Mouse (Mus musculus): ENCODE data around the gene Polr2e.

The Polr2e gene

DNA sequence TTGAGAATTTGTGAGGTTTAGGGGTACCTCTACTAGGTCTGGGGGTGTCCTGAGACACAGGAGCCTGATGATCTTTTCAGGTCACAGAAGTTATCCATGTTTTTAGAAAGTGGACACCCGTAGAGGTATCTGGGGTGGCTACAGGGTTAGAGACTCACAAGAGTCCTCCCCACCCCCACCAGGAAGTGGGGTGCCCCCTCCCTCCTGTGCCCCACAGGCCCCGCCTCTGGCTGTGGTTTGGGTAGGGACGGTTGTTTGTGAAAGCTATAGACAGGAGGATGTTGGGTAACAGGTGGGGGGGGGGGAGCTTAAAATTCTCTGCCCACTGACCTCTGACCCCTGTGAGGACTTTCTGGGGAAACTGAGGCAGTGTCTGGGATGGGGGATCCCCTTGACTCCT, 22.2 kb downstream of the Polr2e start:
- DNase-seq (ENCODE audit: low read depth, low spot score), result no peak

DNA sequence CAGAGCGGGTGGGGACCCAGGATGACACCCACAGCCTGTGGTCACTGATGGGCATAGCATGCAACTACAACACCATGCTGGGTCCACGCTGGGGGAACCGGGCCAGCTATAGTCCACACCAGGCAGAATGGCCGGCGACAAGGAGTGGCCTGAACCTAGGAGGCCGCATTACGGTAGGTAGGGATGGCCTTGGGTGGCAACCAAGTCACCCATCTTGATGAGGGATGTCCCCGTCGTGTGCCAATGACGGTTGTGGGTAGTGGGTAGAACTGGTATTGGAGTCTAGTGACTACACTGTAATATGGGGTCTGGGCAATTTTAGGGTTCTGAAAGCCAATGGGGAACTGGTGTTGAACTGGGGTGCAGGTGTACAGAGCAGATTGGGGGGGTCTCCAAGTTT, 22.7 kb downstream of the Polr2e start:
- no peak for DNase-seq (ENCODE audit: low read depth, low spot score)

DNA sequence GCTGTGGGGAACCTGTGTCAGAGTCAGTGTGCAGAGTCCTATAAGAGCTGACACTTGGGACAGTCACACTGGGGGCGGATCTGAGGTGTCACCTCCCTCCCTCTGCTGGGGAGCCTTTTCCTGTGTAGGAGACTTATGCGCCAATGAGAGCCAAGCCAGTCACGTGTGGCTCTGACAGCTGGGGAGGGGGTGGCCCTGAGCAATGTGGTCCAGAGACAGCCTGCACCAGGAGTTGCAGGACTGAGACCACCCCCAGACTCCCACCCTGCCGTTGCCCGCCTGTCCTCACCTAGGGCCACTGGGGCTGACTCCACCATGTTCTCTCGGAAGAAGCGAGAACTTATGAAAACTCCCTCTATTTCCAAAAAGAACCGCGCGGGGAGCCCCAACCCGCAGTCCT, 23.1 kb downstream of the Polr2e start, which contains the start of gene Arhgap45:
Gene Arhgap45, plus strand, starts transcription at position 143 of the 400 bp plus-strand sequence.
- DNase-seq (ENCODE audit: low read depth, low spot score), result no peak

DNA sequence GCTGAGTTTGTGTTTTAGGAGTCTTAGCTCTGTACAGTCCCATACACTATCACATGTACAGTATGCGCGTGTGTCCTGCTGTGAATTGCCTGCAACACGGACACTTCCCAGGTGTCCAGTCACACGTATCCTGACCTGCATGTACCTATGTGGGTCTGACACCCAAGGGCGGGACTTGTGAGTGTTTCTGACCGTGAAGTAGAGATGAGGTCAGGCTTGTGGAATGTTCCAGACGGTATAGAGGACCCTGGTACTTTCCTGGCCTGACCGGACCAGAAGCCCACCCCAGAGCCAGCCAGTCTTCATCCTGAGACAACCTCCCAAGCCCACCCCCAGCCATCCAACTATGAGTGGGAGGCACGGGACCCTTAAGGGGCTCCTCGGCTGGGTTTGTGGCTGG, 24.0 kb downstream of the Polr2e start:
- DNase-seq (ENCODE audit: low read depth, low spot score), result no peak

DNA sequence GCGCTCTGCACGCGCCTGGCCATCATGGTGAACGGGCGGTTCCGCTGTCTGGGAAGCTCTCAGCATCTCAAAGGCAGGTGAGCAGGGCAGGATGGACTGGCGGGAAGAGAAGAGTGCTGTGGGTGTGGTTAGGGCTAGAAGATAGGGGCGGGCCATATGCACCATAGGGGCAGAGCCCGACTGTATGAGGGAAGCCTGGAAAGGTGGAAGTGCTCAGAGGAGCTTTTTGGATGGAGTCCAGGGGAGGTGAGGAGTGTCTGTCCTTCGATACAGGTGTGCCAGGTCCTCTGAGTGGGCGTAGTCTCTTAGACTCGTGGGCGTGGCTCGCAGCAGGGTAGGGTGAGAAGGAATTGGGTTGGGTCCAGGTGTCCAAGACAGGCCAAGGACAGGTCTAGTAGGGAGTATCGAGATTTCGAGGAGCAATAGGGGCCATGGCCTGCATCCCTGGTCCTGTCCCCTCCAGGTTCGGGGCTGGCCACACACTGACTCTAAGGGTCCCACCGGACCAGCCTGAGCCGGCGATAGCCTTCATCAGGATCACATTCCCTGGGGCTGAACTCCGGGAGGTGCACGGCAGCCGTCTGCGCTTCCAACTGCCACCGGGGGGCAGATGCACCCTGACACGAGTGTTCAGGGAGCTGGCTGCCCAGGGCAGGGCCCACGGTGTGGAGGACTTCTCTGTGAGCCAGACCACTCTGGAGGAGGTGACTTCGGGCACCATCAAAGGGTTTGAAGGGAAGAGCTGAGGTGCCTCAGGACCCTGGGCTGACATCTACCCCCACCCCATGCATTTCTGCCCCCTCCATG, 24.9 kb downstream of the Polr2e start:
- DNase-seq (ENCODE audit: low read depth, low spot score), result no peak

DNA sequence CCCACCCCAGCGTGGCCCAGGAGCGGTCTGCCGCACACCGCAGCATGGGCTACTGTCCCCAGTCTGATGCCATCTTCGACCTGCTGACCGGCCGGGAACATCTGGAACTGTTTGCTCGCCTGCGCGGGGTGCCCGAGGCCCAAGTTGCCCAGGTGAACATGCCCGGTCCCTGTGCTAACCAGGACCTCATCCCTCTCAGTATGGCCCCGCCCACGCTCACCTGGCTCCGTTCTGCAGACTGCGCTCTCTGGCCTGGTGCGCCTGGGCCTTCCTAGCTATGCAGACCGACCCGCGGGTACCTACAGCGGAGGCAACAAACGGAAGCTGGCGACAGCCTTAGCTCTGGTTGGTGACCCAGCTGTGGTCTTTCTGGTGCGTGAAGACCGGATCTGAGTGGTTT, 26.0 kb downstream of the Polr2e start:
- no peak for DNase-seq (ENCODE audit: low read depth, low spot score)

DNA sequence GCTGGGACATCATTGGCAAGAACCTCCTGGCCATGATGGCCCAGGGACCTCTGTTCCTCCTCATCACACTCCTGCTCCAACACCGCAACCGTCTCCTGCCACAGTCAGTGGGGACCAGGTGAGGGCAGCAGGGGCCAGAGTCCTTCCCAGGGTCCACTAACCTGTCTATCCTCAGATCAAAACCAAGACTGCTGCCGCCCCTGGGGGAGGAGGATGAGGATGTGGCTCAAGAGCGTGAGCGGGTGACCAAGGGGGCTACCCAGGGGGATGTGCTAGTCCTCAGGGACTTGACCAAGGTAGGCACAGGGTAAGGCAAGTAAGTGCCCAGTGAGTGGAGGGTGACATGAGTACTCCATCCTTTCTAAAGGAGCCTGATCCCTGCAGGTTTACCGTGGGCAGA, 27.9 kb downstream of the Polr2e start:
- DNase-seq (ENCODE audit: low read depth, low spot score), result no peak

DNA sequence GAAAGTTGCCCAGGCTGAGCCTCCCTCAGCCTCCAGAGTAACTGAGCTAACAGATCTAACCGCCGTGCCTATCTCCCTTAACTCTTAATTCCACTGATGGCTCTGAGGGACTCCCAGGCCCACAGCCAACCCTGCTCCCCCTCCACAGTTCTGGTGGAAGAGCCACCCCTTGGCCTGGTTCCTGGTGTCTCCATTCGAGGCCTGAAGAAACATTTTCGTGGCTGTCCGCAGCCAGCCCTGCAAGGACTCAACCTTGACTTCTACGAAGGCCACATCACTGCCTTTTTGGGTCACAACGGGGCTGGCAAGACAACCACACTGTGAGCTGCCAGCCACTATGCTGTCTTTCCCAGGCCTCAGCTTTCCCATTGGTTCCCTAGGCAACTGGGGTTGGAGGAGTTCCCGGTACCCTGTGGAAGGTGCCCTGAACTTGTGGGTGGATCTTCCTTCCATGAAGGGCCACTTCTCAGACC, 35.3 kb downstream of the Polr2e start:
- no peak for DNase-seq (ENCODE audit: low read depth, low spot score)

DNA sequence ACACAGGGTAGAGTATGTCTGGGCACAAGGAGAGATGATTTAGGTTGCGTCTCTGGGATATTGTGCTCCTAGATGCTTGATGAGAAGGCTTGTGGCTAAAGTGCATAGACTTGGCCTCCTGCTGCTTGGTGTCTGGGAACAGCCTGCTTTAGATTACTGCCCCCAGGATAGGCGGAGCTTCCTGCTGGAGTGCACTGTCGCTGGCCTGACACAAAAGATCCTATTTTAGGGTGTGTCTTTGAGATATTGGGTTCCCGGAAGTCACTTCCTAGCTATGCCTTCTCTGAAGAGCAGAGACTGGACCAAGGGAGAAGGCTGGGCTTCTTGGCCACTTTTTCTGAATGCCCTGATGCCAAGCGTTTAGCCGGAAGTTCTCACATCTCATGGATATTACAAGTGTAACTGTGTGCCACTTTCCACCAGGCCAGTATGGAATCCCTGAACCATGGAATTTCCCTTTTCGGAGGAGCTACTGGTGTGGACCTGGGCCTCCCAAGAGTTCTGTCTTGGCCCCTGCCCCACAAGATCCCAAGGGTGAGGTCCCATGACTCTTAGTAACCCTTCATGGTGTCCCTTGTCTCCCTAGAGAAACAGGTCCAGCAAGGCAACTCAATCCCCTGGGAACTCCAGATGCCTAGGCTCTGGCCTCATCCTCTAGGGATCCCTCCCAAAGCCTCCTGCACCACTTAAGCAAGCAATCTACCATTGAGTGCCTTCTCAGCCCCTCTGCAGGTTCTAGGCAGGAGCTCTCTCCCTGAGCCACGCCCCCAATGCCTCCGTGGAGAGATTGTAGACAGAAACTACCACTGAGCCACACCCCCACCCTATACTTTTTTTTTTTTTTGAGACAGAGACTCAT, 36.0 kb downstream of the Polr2e start:
- no peak for DNase-seq (ENCODE audit: low read depth, low spot score)

DNA sequence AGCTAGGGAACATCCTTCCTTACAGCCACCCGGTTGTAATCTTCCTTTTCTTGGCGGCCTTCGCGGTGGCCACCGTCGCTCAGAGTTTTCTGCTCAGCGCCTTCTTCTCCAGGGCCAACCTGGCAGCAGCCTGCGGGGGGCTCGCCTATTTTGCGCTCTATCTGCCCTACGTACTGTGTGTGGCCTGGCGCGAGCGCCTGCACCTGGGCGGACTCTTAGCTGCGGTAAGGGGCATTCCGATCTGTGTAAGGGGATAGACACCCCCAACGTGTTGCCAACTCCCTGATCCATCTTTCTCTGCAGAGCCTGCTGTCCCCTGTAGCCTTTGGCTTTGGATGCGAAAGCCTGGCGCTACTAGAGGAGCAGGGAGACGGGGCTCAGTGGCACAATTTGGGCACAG, 36.8 kb downstream of the Polr2e start:
- DNase-seq (ENCODE audit: low read depth, low spot score), result no peak

DNA sequence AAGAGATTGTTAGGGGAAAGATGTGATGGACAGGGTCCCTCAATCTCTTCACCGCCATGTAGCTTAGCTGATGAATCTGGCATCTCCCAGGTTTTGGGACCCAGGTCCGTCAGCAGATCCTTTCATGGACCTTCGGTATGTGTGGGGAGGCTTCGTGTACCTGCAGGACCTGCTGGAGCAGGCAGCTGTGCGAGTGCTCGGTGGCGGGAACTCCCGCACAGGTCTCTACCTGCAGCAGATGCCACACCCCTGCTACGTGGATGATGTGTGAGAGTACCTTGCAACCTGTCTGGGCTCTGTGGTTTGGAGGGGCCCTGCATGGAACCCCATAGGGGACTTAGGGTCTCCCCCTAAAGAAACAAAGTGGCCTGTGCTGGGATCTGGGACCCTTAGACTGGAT, 37.6 kb downstream of the Polr2e start:
- DNase-seq (ENCODE audit: low read depth, low spot score), result no peak

DNA sequence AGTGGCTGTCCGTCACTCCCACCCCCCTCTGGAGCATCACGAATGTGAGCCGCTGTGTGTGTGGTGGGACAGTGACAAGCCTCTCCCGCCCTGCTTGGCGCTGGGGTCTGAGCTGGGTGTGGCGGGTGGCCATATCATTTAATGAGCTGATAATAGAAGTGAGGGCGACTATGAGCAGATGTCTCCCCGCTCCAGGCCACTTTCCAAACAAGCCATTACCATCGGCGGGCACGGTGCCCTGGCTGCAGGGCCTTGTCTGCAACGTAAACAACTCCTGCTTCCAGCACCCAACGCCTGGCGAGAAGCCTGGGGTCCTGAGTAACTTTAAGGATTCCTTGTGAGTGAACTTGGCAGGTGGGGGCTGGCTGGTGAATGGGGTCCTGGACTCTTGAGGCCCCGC, 41.8 kb downstream of the Polr2e start:
- DNase-seq (ENCODE audit: low read depth, low spot score), result no peak

DNA sequence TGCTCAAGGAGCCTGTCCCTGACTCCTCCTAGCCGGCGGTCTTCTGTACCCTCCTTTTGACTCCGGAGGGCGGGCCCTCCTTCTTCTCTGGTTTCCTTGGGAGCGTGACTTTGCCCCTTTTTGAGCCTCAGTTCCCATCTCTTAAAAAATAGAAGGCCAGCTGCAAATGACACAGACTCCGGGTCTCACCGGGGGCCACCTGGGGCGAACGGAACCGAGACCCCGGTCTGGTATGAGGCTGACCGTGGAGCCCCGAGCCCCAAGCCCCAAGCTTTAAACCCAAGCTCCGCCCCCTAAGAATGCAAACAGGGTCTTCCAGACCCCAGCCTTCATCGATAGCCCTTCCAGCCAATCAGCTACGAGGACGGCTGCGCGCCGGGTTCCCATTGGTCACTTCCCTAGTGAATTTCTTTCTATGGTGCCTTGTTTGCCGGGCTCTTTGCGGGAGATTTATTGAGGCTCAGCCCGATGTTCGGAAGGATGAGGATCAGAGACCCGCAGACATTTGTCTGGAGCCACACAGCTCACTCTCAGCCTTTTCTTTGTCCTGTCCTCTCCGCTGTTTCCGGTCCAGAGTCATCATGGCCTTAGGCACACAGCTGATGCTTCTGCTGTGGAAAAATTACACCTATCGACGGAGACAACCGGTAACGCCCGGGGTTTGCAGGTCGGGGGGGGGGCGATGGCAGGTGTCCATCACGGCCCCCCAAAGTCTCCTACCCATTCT, 42.4 kb downstream of the Polr2e start:
- no peak for DNase-seq (ENCODE audit: low read depth, low spot score)

DNA sequence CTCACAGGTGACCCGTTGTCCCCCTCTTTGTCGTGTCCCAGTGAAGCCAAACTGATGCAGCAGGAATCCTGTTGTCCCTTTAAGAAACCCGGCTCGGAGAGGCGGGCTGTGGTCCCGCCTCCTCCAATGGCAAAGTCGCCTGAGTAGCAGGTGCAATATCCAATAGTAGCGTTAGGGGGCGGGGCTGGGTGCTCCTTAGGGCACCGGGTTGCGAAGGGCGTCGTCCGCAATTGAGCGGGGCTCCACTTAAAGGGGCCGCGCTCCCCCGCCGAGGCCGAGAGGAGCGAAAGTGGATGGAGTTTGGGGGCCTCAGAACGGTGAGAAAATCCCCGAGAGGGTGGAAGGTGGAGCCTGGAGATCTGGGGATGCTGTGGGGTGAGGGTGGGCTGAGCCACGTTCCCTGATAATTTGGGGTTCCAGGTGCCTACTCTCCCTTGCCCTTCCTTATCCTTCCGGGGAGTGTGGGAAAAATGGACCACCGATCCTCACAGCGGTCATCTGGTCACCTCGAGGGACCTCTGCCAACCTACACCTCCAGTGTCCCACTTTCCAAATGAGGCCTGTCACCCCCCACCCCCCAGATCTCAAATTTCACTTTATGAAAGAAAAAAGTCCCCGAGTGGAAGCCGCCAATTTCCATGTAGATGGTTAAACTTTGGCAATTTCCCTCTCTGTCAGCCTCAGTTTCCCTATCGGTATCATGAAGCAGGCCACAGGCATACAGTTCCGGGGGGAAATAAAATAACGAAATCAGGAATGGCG, 43.1 kb downstream of the Polr2e start, which contains the start of gene Abca7:
Gene Abca7, plus strand, starts transcription at position 223 of the 762 bp plus-strand sequence.
- peak; percentile 94 for DNase-seq (ENCODE audit: low read depth, low spot score)

DNA sequence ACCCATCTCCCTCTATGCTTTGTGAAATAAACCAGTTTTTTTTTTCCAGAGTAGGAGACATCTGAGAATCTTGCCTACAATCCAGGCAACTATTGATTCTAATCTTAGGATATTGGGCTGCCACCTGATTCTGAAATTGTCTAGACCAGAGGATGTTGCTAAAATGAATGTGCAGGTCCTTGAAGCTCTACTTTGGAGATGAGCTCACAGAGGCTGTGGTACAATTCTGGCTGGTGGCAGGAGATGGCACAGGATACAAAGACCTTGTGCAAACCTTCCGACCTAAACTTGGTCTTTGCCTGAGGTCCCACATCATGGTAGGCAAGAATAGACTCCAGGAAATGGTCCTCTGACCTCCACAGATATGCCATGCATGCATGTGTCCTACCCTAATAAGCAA, 44.0 kb downstream of the Polr2e start:
- no peak for DNase-seq (ENCODE audit: low read depth, low spot score)

DNA sequence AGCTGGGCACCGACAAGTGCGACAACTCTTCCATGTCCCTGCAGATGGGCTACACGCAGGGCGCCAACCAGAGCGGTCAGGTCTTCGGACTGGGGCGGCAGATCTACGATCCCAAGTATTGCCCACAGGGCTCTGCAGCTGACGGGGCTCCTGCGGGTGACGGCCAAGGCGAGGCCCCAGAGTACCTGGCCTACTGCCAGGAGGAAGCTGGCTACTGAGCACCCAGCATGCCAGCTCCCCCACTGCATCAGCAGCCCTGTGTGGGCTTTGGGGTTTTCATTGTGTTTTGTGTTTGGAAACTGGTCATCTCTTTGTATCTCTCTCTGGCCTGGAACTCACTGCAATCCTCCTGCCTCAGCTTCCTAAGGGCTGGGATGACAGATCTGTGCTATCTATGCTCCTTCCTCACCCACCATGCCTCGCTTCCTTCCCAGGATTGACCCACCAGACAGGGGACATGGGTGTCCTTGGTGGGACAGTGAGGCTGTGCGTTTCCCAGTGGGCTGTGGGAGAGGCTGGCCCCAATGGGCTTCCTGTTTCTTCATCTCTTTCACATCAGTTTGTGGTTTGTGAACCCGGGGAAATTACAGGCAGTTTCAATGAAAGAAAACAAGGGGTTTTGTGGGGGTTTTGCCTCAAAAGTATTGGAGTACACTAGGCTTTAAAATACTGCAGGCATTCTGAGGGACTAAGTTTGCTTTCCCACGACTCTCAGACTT, 45.0 kb downstream of the Polr2e start:
- DNase-seq (ENCODE audit: low read depth, low spot score), result no peak

DNA sequence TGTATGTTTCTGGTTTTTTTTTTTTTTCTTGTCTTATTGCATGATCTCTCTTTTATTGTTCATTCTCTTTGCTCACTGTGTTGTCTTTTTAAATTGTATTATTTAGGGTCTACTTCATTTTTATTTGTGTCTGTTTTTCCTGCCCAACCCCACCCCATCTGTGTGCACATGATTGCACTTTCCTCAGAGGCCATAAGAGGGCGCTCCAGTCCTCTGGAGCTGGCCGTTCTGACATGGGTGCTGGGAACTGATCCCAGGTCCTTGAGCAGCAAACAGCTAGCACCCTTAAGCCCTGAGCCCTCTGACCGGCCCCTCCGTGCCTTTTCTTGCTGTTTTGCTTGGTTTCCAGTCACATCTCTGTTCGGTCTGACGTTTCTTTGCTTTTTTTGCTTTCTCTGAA, 48.0 kb downstream of the Polr2e start:
- DNase-seq (ENCODE audit: low read depth, low spot score), result no peak

DNA sequence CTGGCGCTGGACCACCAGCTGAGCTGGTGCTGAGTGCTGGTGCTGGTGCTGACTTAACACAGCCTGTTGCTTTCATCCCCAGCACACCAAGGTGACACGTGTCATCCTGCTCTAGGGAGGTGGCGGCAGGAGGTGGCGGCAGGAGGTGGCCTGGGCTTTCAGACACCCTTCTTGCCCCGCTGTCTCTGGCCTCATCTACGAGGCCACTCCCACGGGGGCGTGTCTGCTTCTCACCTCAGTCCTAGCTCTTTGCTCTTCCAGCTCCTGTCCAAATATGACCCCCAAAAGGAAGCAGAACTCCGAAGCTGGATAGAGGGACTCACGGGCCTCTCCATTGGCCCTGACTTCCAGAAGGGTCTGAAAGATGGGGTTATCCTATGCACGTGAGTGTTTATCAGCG, 48.5 kb downstream of the Polr2e start:
- DNase-seq (ENCODE audit: low read depth, low spot score), result no peak

DNA sequence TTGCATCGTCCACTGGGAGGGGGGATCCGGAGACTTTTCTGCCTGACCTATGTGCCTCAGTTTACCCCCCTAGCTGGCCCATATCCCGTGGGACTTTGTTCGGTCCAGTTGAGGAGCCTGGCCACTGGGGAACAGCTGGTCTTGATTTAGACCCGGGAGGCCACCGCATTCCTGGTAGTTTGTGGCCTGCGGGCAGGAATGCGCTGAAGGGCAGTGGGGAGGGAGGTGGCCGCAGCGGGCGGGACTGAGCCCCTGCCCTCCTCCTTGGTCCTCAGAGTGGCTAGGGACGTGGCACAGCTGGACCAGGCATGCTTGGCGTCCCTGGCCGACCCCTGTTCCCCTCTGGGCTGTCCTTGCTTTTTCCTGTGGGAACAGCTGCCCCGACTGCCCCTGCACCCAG, 49.7 kb downstream of the Polr2e start:
- no peak for DNase-seq (ENCODE audit: low read depth, low spot score)

DNA sequence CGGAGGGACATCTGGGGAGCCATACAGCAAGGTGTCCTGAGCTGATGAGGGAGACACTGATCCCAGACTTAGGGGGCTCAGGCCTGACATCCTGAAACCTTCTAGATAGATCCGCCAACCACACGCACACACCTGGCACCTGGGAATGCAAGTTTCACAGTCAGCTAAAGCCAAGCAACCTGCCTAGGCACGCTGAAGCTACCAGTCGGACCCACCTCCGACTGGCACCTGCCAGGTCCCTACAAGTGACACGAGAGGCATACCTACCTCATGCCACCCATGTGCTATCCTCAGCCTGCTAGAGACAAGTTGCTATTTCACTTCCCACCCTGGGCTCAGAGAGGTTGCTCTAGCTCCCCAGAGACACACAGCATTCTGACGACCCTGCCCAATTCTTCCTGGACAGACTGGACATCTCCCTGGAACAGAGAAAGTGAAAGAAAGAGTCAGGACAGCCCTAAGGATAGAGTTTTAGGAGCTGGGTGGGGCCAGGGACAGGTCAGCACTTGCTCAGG, 50.3 kb downstream of the Polr2e start:
- no peak for DNase-seq (ENCODE audit: low read depth, low spot score)
